Mouse (Mus musculus) MEL (cell line): ENCODE measurements around the gene Osbpl5. TPM values are rescaled to one million over a fixed set of nuclear protein-coding genes. Genes with fewer than 3 reads are reported as not detected.

ENCODE experiments used
- DNase-seq: peaks from one replicate; pipeline ENCODE4 v3.0.0; 2011; ENCODE audit warnings: low read depth, low spot score
- H3K27ac ChIP-seq: 2 replicates; pipeline ENCODE4 v1.5.1; 2012; ENCODE audit warnings: low read depth, mild to moderate bottlenecking, control low read depth, low read length, moderate library complexity; ENCODE audit not compliant: control insufficient read depth
- H3K27me3 ChIP-seq, 2 experiments: fragments of 150-350 bp in 1 of 2; sonication (generic) in 1 of 2; 2 replicates each; pipeline ENCODE4 v1.6.1; 2012; ENCODE audit warnings: low read length in 2 of 2, mild to moderate bottlenecking in 2 of 2, improper control_type of control experiment in 1 of 2, moderate library complexity in 1 of 2; ENCODE audit not compliant: insufficient read depth in 2 of 2, control insufficient read depth in 1 of 2
- H3K36me3 ChIP-seq, 2 experiments: 2 replicates each; pipeline ENCODE4 v1.6.1; 2012 to 2014; ENCODE audit warnings: low read length in 2 of 2, improper control_type of control experiment in 1 of 2, inconsistent platforms in 1 of 2, mild to moderate bottlenecking in 1 of 2; ENCODE audit not compliant: insufficient read depth in 2 of 2, control insufficient read depth in 1 of 2
- H3K4me1 ChIP-seq, 2 experiments: fragments of 150-350 bp in 1 of 2; sonication (generic) in 1 of 2; 2 replicates each; pipeline ENCODE4 v1.6.1; 2012; ENCODE audit warnings: low read length in 2 of 2, improper control_type of control experiment in 1 of 2, mild to moderate bottlenecking in 1 of 2; ENCODE audit not compliant: insufficient read depth in 2 of 2, control insufficient read depth in 1 of 2
- H3K4me3 ChIP-seq, 2 experiments: fragments of 150-350 bp in 1 of 2; sonication (generic) in 1 of 2; 2 replicates each; pipeline ENCODE4 v1.5.1; 2012; ENCODE audit warnings: low read depth in 2 of 2, low read length in 2 of 2, mild to moderate bottlenecking in 2 of 2, moderate library complexity in 2 of 2, control low read depth in 1 of 2, improper control_type of control experiment in 1 of 2; ENCODE audit not compliant: control insufficient read depth in 1 of 2, insufficient read depth in 1 of 2
- H3K79me2 ChIP-seq: 2 replicates; pipeline ENCODE4 v1.6.1; 2012; ENCODE audit warnings: mild to moderate bottlenecking, low read length, moderate library complexity; ENCODE audit not compliant: control insufficient read depth, poor library complexity, insufficient read depth
- H3K9ac ChIP-seq: 2 replicates; pipeline ENCODE4 v1.6.1; 2012; ENCODE audit warnings: low read depth, mild to moderate bottlenecking, control low read depth, low read length, moderate library complexity; ENCODE audit not compliant: control insufficient read depth, poor library complexity, severe bottlenecking
- H3K9me3 ChIP-seq: fragments of 150-350 bp; sonication (generic); replicated peaks from 2 replicates; pipeline ENCODE4 v1.6.1; 2012; ENCODE audit warnings: mild to moderate bottlenecking, low read length, improper control_type of control experiment, moderate library complexity; ENCODE audit not compliant: insufficient read depth
- BHLHE40 ChIP-seq: IDR thresholded peaks from 2 replicates; pipeline ENCODE4 v1.6.1; 2012; ENCODE audit warnings: low read depth, mild to moderate bottlenecking, inconsistent platforms, low read length, improper control_type of control experiment, borderline replicate concordance
- CHD2 ChIP-seq: IDR thresholded peaks from 2 replicates; pipeline ENCODE4 v1.6.1; 2011; ENCODE audit warnings: low read length, improper control_type of control experiment
- ELF1 ChIP-seq: IDR thresholded peaks from 2 replicates; pipeline ENCODE4 v1.6.1; 2014; ENCODE audit warnings: low read depth, mild to moderate bottlenecking, inconsistent platforms, low read length, improper control_type of control experiment, moderate library complexity
- EP300 ChIP-seq, 2 experiments: IDR thresholded peaks; 2 replicates each; pipeline ENCODE4 v1.6.1; 2011; ENCODE audit warnings: improper control_type of control experiment in 2 of 2, low read length in 2 of 2, low read depth in 1 of 2, mild to moderate bottlenecking in 1 of 2
- GABPA ChIP-seq: IDR thresholded peaks from 2 replicates; pipeline ENCODE4 v1.6.1; 2012; ENCODE audit warnings: low read depth, mild to moderate bottlenecking, inconsistent platforms, low read length, improper control_type of control experiment, moderate library complexity
- HCFC1 ChIP-seq: IDR thresholded peaks from 2 replicates; pipeline ENCODE4 v1.6.1; 2012; ENCODE audit warnings: low read depth, mild to moderate bottlenecking, inconsistent platforms, low read length, improper control_type of control experiment, moderate library complexity
- JUND ChIP-seq: IDR thresholded peaks from 2 replicates; pipeline ENCODE4 v1.6.1; 2011; ENCODE audit warnings: low read depth, mild to moderate bottlenecking, improper control_type of control experiment, low read length
- MAX ChIP-seq: IDR thresholded peaks from 2 replicates; pipeline ENCODE4 v1.6.1; 2011; ENCODE audit warnings: low read length, improper control_type of control experiment
- MAZ ChIP-seq: IDR thresholded peaks from 2 replicates; pipeline ENCODE4 v1.6.1; 2012; ENCODE audit warnings: low read depth, mild to moderate bottlenecking, inconsistent platforms, low read length, improper control_type of control experiment
- MEF2A ChIP-seq: IDR thresholded peaks from 2 replicates; pipeline ENCODE4 v1.6.1; 2014; ENCODE audit warnings: low read depth, mild to moderate bottlenecking, inconsistent platforms, low read length, improper control_type of control experiment; ENCODE audit not compliant: poor library complexity, insufficient replicate concordance, severe bottlenecking; ENCODE audit errors: extremely low read depth
- MYC ChIP-seq: IDR thresholded peaks from 2 replicates; pipeline ENCODE4 v1.6.1; 2011; ENCODE audit warnings: low read depth, mild to moderate bottlenecking, low read length, improper control_type of control experiment, moderate library complexity
- NRF1 ChIP-seq: IDR thresholded peaks from 2 replicates; pipeline ENCODE4 v1.6.1; 2014; ENCODE audit warnings: low read depth, mild to moderate bottlenecking, inconsistent platforms, low read length, improper control_type of control experiment, moderate library complexity; ENCODE audit not compliant: poor library complexity, insufficient read depth, severe bottlenecking
- POLR2A ChIP-seq, 2 experiments: IDR thresholded peaks; 2 replicates each; pipeline ENCODE4 v1.6.1; 2011 to 2012; ENCODE audit warnings: low read length in 2 of 2, mild to moderate bottlenecking in 2 of 2, control low read depth in 1 of 2, improper control_type of control experiment in 1 of 2, low read depth in 1 of 2, moderate library complexity in 1 of 2; ENCODE audit not compliant: control insufficient read depth in 1 of 2, insufficient read depth in 1 of 2, poor library complexity in 1 of 2
- RAD21 ChIP-seq: IDR thresholded peaks from 2 replicates; pipeline ENCODE4 v1.6.1; 2011; ENCODE audit warnings: mild to moderate bottlenecking, low read depth, low read length, improper control_type of control experiment
- RCOR1 ChIP-seq: IDR thresholded peaks from 2 replicates; pipeline ENCODE4 v1.6.1; 2012; ENCODE audit warnings: low read depth, mild to moderate bottlenecking, inconsistent platforms, low read length, improper control_type of control experiment
- SMC3 ChIP-seq: IDR thresholded peaks from 2 replicates; pipeline ENCODE4 v1.6.1; 2011; ENCODE audit warnings: low read depth, low read length, improper control_type of control experiment
- TAL1 ChIP-seq: IDR thresholded peaks from 2 replicates; pipeline ENCODE4 v1.6.1; 2012; ENCODE audit warnings: mild to moderate bottlenecking, inconsistent platforms, low read length, moderate library complexity, mixed read lengths
- USF2 ChIP-seq, 2 experiments: IDR thresholded peaks; 2 replicates each; pipeline ENCODE4 v1.6.1; 2011 to 2012; ENCODE audit warnings: improper control_type of control experiment in 2 of 2, low read length in 2 of 2, borderline replicate concordance in 1 of 2, inconsistent platforms in 1 of 2, low read depth in 1 of 2, mild to moderate bottlenecking in 1 of 2; ENCODE audit not compliant: insufficient read depth in 1 of 2
- ZNF384 ChIP-seq: IDR thresholded peaks from 2 replicates; pipeline ENCODE4 v1.6.1; 2012; ENCODE audit warnings: low read depth, mild to moderate bottlenecking, inconsistent platforms, low read length, improper control_type of control experiment
- polyA plus RNA-seq, 2 experiments: library from polyadenylated mRNA; stranded (reverse) in 1 of 2; unstranded in 1 of 2; fragments of >175 nt in 1 of 2; fragments of >200 nt in 1 of 2; gene quantifications; 2 replicates each; pipeline versions ENCODE4 v1.2.1 to v1.2.4; 2012; ENCODE audit warnings: low replicate concordance in 2 of 2, low read depth in 1 of 2; ENCODE audit not compliant: insufficient read length in 2 of 2, insufficient read depth in 1 of 2, missing spikeins in 1 of 2
- total RNA-seq: library from RNA; depleted of rRNA; stranded (reverse); fragments of 300-350 nt; gene quantifications from 2 replicates; pipeline ENCODE4 v1.2.3, GENCODE M21; 2012

Gene Osbpl5
- total and polyA plus RNA-seq, 3 experiments: 0.27 to 0.50 TPM; not detected in 1

GRCm38 (mm10) chr7:143712771-143713348, 43.9 kb downstream of the Osbpl5 start:
- DNase-seq: no peak
- Histone ChIP-seq H3K27me3 (peaks cover 0 to 2% of the 10 kb centered on the region in 2 experiments; a peak in 1 of 4 replicates), H3K36me3 (no peaks in the 10 kb centered on the region), H3K79me2 (no peaks in the 10 kb centered on the region), H3K4me1 (no peaks in the 10 kb centered on the region), H3K9me3 (no peaks in the 10 kb centered on the region), H3K4me3 (no peak overlapping the region), H3K27ac (no peak overlapping the region), H3K9ac (no peak overlapping the region)
- TF ChIP-seq ELF1 (no peak), MAZ (no peak), POLR2A (IDR thresholded peaks at IDR 0.05; ENCODE audit: control insufficient read depth in 1 of 2, insufficient read depth in 1 of 2, low read depth in 1 of 2, low read length in 2 of 2, poor library complexity in 1 of 2) (no peak), USF2 (IDR thresholded peaks at IDR 0.05; ENCODE audit: borderline replicate concordance in 1 of 2, insufficient read depth in 1 of 2, low read depth in 1 of 2, low read length in 2 of 2) (no peak), RAD21 (no peak), GABPA (no peak)

- Histone ChIP-seq H3K27ac (no peak overlapping the region), H3K36me3 (no peaks in the 10 kb centered on the region), H3K9me3 (no peaks in the 10 kb centered on the region), H3K27me3 (peaks cover 0 to 2% of the 10 kb centered on the region in 2 experiments; a peak in 1 of 4 replicates), H3K4me3 (no peak overlapping the region), H3K79me2 (no peaks in the 10 kb centered on the region), H3K4me1 (no peaks in the 10 kb centered on the region), H3K9ac (no peak overlapping the region)
- DNase-seq: no peak
- TF ChIP-seq TAL1 (no peak), POLR2A (IDR thresholded peaks at IDR 0.05; ENCODE audit: control insufficient read depth in 1 of 2, insufficient read depth in 1 of 2, low read depth in 1 of 2, low read length in 2 of 2, poor library complexity in 1 of 2) (no peak), CHD2 (no peak), ZNF384 (no peak), RCOR1 (no peak), ELF1 (no peak), JUND (no peak), MAX (no peak), MEF2A (no peak), RAD21 (no peak), NRF1 (no peak), HCFC1 (no peak), EP300 (IDR thresholded peaks at IDR 0.05; ENCODE audit: low read depth in 1 of 2, low read length in 2 of 2) (no peak), MYC (no peak), BHLHE40 (no peak), SMC3 (no peak)
Observed at GRCm38 (mm10) chr7:143712023-143712422, 44.8 kb downstream of the Osbpl5 start.
